Mouse (Mus musculus) Patski (cell line): ENCODE data around the gene Eif2b3. TPM values are rescaled to one million over a fixed set of nuclear protein-coding genes. Genes with fewer than 3 reads are reported as not detected.

Experiments used
- ATAC-seq: fragments of 100-300 bp; one replicate; pipeline ENCODE4 v1.8.0; 2021
- CTCF ChIA-PET: fragments of 350-600 bp; sonication (Branson Sonifier 250); formaldehyde crosslinking; loops from one replicate; lab custom pipeline; 2022; ENCODE audit warnings: inconsistent platforms; lab: Charles Lee
- POLR2A ChIA-PET: fragments of 350-600 bp; sonication (Branson Sonifier 250); formaldehyde crosslinking; loops from one replicate; lab custom pipeline; 2022; ENCODE audit warnings: antibody characterized with exemption, inconsistent platforms; lab: Charles Lee
- DNase-seq: peaks from one replicate; pipeline ENCODE4 v3.0.0-alpha.2; 2011; ENCODE audit warnings: low read depth, low spot score
- H3K27me3 ChIP-seq: fragments of 371-371 bp; one replicate; pipeline ENCODE4 v1.5.1; 2021
- CTCF ChIP-seq: fragments of 100-300 bp; IDR thresholded peaks from one replicate; pipeline ENCODE4 v1.5.1; 2021
- in situ Hi-C: fragments of 300-500 bp; cut with MboI; formaldehyde crosslinking; loops from 3 replicates; pipeline ENCODE4 v1.11.1; 2018; ENCODE audit warnings: low pct_unique_long_range_greater_than_20kb, mixed read lengths
- polyA plus RNA-seq: library from polyadenylated mRNA; unstranded; gene quantifications from one replicate; pipeline ENCODE4 v1.2.3, GENCODE M21; 2021

Eif2b3 gene
- polyA plus RNA-seq, 1 experiment from 2014 or later: 23.1 TPM

DNA sequence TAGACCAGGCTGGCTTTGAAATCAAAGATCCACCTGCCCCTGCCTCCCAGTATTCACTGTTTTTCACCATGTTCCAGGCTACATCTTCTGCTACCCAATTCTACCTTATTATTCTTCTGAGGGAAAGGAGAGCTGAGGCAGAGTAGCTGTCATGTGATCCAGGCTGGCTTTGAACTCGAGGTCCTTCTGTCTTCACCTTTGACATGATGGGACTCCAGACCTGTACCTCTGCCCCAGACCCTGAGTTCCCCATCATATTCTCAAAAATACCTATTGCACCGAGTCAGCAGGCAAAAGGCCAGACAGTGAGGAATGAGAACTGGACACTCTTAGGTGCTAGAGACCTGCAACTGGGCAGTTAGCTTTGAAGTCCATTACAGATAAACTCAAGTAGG is 115.4 kb downstream of the Eif2b3 start:
- ChIA-PET POLR2A (no interaction called here), CTCF (interaction anchor here (1.7 to 3.5 kb wide), 2 partner anchors 11 to 13 kb away, joined by 5 to 19 read pairs; no protein-coding TSS in a partner anchor)
- in situ Hi-C loops: loop anchor here (5.0 kb wide), 1 partner anchor 312 kb away; the partner anchor contains the start of gene Hpdl
- ATAC-seq (no peak), DNase-seq (no peak)
- TF ChIP-seq CTCF: no peak
- no peaks in the 10 kb centered on the region for H3K27me3 ChIP-seq

DNA sequence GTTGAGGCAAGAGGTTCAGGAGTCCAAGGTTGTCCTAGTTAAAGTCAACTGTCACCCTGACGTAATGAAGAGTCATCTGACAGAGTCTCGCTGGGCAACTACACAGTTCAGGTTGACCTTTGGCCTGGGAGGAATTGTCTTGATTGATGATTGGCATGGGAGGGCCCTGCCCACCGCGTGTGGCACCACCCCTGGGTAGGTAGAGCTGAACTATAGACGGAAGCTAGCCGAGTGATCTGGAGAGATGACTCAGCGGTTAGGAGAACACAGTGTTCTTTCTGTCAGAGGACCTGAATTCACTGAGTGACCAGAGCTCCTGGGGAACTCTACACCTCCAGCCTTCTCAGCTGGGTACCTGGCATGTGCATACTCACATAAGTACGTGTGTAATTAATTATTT is 116.8 kb downstream of the Eif2b3 start:
- ChIA-PET CTCF (interaction anchor here (1.1 to 1.3 kb wide), 2 partner anchors 15 to 141 kb away, joined by 3 to 4 read pairs; partner anchors contain the start of gene Hectd3), POLR2A (no interaction called here)
- no peak for TF ChIP-seq CTCF
- no peak for DNase-seq
- in situ Hi-C loops: no loop called here
- no peaks in the 10 kb centered on the region for H3K27me3 ChIP-seq
- no peak for ATAC-seq

Other genes with a start within 250 kb of the Eif2b3 start
- gene Toe1, start 211.8 kb upstream of the Eif2b3 start, polyA plus RNA-seq: 14.2 TPM
- 5.6 TPM for gene Mutyh, start 211.7 kb upstream of the Eif2b3 start, polyA plus RNA-seq
- gene Hpdl, start 197.7 kb upstream of the Eif2b3 start, polyA plus RNA-seq: 0.28 TPM
- 0.96 TPM for gene Zswim5, start 142.0 kb upstream of the Eif2b3 start, polyA plus RNA-seq
- gene Urod, start 25.0 kb upstream of the Eif2b3 start, polyA plus RNA-seq: 62.3 TPM
- gene Hectd3, start 24.1 kb upstream of the Eif2b3 start, polyA plus RNA-seq: 14.4 TPM
- gene Ptch2, start 76.7 kb downstream of the Eif2b3 start, polyA plus RNA-seq: 0.23 TPM
- 37.2 TPM for gene Btbd19, start 106.3 kb downstream of the Eif2b3 start, polyA plus RNA-seq
- gene Tctex1d4, start 107.4 kb downstream of the Eif2b3 start, polyA plus RNA-seq: 0.21 TPM
- 9.7 TPM for gene Plk3, start 114.6 kb downstream of the Eif2b3 start, polyA plus RNA-seq
- 289 TPM for gene Rps8, start 136.8 kb downstream of the Eif2b3 start, polyA plus RNA-seq
- 26.4 TPM for gene Kif2c, start 163.2 kb downstream of the Eif2b3 start, polyA plus RNA-seq
- gene Tmem53, start 232.5 kb downstream of the Eif2b3 start, polyA plus RNA-seq: 10.7 TPM
- gene Armh1, start 232.7 kb downstream of the Eif2b3 start, polyA plus RNA-seq: 0.05 TPM